Mouse (Mus musculus) ovary, postnatal 10 days (tissue): ENCODE results near the gene Pigm.

Experiments
- DNase-seq: peaks from one replicate; pipeline ENCODE4 v3.0.0; 2022; ENCODE audit warnings: low spot score

The Pigm gene

DNA sequence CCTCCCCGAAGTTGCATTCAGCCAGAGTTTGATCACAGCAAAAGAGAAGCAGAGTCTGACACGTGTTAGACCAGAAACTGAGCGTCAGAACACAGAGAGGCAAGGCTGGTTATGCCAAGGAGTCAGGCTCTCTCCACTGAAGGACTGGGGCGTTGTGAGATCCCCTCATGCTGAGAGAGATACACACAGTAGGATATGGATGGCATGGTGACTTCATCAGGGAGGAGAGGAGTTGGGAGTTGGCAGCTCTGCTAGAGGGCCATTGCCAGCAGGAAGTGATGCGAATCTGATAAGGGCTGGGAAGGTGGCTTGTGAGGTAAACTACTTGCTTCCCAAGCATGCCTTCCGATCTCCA, 37.9 kb downstream of the Pigm start:
- no peak for DNase-seq

GRCm38 (mm10) chr1:172415061-172415460, 38.7 kb downstream of the Pigm start:
- no peak for DNase-seq

DNA sequence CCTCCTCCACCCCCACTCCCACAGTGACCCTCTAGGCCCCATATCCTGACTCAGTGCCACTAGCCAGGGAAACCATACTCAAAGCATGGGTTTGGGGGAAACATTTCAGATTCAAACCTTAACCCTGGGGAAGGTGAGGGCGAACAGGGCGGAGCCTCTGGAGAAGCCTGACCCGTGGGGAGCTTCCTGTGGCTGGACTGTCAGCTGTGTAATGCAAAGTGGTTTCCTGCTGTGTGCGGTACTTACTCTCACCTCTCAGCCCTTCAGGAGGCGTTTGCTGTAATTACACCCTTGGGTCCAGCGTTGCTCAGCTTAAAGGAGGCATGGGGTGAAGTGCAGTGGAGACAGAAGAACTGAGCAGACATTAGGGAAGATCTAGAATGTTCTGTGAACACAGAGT, 41.8 kb downstream of the Pigm start:
- DNase-seq: no peak

GRCm38 (mm10) chr1:172418642-172419041, 42.3 kb downstream of the Pigm start:
- no peak for DNase-seq

- no peak for DNase-seq
Measured at GRCm38 (mm10) chr1:172420181-172420580, 43.8 kb downstream of the Pigm start.

DNA sequence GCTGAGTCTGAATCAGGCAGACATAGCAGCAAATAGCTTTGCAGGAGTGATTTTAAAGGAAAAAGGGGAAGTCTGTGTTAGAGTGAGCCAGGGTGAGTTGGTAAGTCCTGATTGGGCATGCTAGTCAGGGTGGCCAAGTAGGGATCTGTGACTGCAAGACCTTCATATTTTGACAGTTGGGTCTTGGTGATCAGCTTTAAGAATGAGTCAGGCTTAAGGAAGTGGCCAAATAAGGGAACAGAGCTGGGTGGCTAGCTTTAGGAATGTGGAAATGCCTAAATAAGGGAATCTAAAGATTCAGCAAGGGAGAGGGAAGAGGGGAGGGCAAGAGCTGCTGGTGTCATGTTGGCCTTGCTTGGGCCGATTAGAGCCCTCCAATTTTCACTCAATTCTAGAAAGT, 47.0 kb downstream of the Pigm start:
- no peak for DNase-seq

DNA sequence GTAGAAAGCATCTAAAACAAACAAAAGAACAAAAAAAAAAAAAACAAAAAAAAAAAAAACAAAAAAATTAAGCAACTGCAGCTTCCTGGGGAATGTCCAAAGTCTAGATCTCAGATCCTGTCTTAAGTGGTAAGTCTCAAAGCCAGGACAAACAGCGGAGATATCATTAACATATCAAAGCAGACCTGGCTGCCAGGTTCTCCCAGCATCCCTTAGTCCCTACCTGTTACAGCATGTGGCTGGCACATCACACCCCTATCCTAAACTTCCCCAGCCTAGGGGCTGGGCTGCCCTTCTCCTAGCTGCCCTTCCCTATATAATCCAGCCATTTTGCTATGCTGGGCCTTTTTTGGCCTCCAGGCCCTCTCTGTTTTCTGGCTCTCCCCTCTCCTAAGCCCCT, 50.1 kb downstream of the Pigm start:
- DNase-seq: no peak

DNA sequence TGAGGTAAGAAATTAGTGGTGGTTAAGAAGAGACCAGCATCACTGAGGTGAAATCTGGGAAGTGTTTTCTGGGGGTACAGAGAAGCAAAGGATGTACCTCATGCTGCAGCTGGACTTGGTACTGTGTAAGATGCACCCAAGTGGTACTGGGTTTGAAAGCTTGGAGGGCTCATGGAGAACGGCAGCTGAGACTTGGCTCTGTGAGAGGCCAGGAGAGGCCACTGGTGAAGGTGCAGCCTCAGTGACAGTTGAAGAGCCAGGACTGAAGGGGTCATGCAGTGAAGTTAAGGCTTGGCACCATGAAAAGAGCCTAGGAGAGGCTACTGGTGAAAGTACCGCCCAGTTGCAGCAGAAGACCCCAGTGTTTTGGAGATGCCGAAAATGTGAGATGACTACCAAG, 51.5 kb downstream of the Pigm start:
- DNase-seq: no peak

- DNase-seq: no peak
Measured at GRCm38 (mm10) chr1:172428614-172429013, 52.3 kb downstream of the Pigm start.

DNA sequence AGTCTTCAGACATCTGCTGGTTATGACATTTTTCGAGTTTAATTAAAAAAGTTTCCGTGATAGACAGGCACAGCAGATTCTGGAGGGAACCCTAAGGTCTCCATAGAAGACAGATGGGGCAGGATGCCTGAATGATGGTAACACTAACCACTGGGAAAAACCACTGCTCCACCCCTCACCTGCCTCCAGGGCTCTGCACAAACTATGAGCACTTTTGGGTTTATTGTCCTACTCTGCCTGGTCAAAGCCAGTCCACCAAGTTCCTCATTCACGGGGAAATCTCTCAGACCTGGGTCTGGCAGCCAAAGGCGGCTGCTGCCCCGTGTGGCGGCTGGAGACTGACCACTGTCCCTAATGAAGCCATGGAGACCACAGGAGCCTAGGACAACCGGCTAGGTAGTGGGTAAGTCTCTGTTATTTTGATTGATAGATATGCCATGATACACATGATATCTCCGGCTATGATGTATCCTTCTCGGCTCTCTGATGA, 54.4 kb downstream of the Pigm start:
- no peak for DNase-seq

DNA sequence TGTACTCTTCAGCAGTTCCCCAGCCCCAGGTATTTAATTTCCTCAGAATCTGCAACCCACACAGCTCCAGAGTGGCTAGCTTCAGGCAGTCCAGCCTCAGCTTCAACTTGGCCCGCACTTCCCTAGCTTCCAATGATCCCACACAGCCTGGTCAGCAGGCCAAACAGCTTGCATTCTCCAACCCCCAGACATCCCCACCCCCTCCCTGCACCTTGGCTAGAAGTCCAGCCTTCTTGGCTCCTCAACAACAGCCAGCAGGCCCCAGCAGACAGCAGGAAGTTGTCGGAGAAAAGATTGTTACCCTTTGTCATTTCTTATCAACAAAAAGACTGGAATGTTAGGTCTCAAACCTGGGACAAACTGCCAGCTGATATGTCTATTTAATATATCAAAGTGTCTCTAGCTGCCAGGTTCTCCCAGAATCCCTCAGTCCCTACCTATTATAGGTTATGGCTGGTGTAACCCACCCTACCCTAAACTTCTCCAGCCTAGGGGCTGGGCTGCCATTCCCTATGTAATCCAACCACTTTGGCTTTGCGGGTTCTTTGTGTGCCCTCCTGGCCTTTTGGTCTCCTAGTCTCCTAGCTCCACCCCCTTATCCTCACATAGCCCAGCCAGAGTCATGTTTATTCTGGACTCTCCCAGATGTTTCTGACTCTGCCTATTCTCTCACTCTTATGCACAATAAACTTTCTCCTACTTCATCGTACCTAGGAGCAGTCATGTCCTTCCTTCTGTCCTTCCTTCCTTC, 55.7 kb downstream of the Pigm start:
- no peak for DNase-seq

DNA sequence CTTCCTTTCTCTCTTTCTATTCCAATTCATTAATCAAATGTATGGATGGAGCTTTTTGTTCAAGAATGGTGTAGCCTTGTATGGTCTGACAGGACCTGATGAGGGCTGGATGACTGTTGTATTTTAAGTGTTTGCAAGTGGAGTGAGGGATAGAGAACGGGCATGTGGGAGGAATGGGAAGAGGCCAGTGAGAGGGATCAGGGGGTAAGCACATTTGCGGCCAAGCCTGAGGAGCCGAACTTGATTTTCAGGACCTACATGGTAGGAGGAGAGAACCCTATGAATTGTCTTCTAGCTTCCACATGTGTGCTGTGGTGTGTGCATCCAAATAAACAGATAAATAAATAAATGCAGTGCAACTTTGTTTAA, 56.2 kb downstream of the Pigm start:
- DNase-seq: no peak

GRCm38 (mm10) chr1:172433012-172433850, 56.9 kb downstream of the Pigm start:
- no peak for DNase-seq
